In the genomic region with DNA sequence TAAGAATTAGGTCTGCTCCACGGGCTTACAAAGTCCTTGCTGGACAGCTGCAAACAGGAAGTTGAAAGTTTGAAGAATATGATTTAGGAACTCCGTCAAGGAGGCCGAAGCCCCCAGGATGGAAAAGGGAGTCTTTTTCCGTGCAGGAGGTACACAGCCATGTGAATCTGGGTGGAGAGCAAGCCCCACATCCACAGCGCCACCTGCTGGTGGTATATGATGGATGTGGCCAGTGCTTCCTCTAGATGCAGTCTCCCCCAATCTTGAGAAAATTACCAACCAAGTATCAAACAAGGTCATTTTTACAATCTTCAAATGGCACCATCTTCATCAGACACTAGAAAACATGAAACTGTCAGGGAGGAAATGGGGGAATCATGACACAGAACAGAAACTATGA, we compare ENCODE assay signal across 9 mouse cellular contexts. TPM values are rescaled to one million over a fixed set of nuclear protein-coding genes. Genes with fewer than 3 reads are reported as not detected.
DNase-seq lines count a peak whose midpoint lies in the region; ATAC-seq and TF ChIP-seq lines count a peak whose summit lies in the region.
"Had no signal": no experiment of that assay in that cellular context is flagged by ENCODE, and none has a peak within 500 bp of the region (broad histone marks: within the 10 kb centered on the region; RNA-seq: fewer than 3 reads in every experiment).

No protein-coding gene starts in this region.

- no peaks in the 10 kb centered on the region for H3K9me3 ChIP-seq in hindbrain, embryonic 10.5 days
- no peaks in the 10 kb centered on the region for H3K9me3 ChIP-seq in hindbrain, embryonic 12.5 days (replicated peaks)

- H3K36me3 ChIP-seq in hindbrain, embryonic 10.5 days, result peaks cover 89% of the 10 kb centered on the region
- peaks cover 69% of the 10 kb centered on the region for H3K36me3 ChIP-seq in hindbrain, embryonic 12.5 days

- no peaks in the 10 kb centered on the region for H3K27me3 ChIP-seq in hindbrain, embryonic 10.5 days (ENCODE audit: insufficient read depth, poor library complexity, severe bottlenecking)
- H3K27me3 ChIP-seq in hindbrain, embryonic 12.5 days, result no peaks in the 10 kb centered on the region

- TF ChIP-seq POLR2A in olfactory bulb, adult 2 months (IDR thresholded peaks at IDR 0.05; ENCODE audit: insufficient read depth, low read depth, low read length), result no peak

- no peak for ATAC-seq in hindbrain, embryonic 12.5 days (ENCODE audit: low FRiP score)

- H3K4me3 ChIP-seq in hindbrain, embryonic 10.5 days, result no peak overlapping the region
- H3K4me3 ChIP-seq in hindbrain, embryonic 12.5 days, result no peak overlapping the region
- no peak overlapping the region for H3K4me3 ChIP-seq in olfactory bulb, adult 2 months (ENCODE audit: insufficient read depth, low read depth, low read length)
- H3K4me3 ChIP-seq: erythroblast, embryonic 14.5 days had no signal

- H3K27ac ChIP-seq in hindbrain, embryonic 10.5 days, result no peak overlapping the region
- no peak overlapping the region for H3K27ac ChIP-seq in hindbrain, embryonic 12.5 days
- H3K27ac ChIP-seq in olfactory bulb, adult 2 months (ENCODE audit: insufficient read depth, low read depth, low read length), result no peak overlapping the region

- WGBS in hindbrain, embryonic 10.5 days, result 73% methylated on average over 5 of the region's 5 CpGs
- 68% methylated on average over 5 of the region's 5 CpGs for WGBS in hindbrain, embryonic 12.5 days
- WGBS in olfactory bulb, adult 2 months, result 38% methylated on average over 5 of the region's 5 CpGs

- peak; percentile 61; the same call in 1 of the 2 replicates for TF ChIP-seq CTCF in olfactory bulb, adult 2 months (IDR thresholded peaks at IDR 0.05; ENCODE audit: insufficient read depth, low read depth, low read length)

- H3K4me2 ChIP-seq in hindbrain, embryonic 12.5 days (replicated peaks), result no peak overlapping the region

- peaks cover 20% of the 10 kb centered on the region for H3K4me1 ChIP-seq in hindbrain, embryonic 10.5 days (replicated peaks)
- H3K4me1 ChIP-seq in hindbrain, embryonic 12.5 days, result peaks cover 21% of the 10 kb centered on the region
- H3K4me1 ChIP-seq in olfactory bulb, adult 2 months (ENCODE audit: control insufficient read depth, insufficient read depth, low read length), result peaks cover 5% of the 10 kb centered on the region

- DNase-seq in hindbrain, embryonic 10.5 days (ENCODE audit: low spot score), result peak; percentile 59
- DNase-seq in 3T3-L1 (ENCODE audit: low read depth, low spot score), result peak; percentile 81
- DNase-seq in ES-CJ7 (ENCODE audit: low read depth, low spot score), result peak; percentile 84
- DNase-seq in cerebellum, postnatal 14 days, result peak; percentile 90 to 91
- DNase-seq in kidney, postnatal 4 days, result peak; percentile 83 to 86
- DNase-seq in urinary bladder, postnatal 10 days (ENCODE audit: low spot score), result no peak

- H3K9ac ChIP-seq in hindbrain, embryonic 12.5 days, result no peak overlapping the region

RNA-seq across cellular contexts. Expression of a gene that starts 5.0 kb away (rescaled TPM):
- 222 and 292 TPM in 2 replicates for polyA plus RNA-seq in hindbrain, embryonic 10.5 days (2016; fragmentation: Nextera tagmentation; extraction: Ambion mirVana)
- polyA plus RNA-seq in hindbrain, embryonic 12.5 days (2016; fragmentation: Nextera tagmentation; extraction: Ambion mirVana), result 119 and 130 TPM in 2 replicates
- polyA plus RNA-seq in olfactory bulb, adult 2 months (2012; ENCODE audit: insufficient read depth, insufficient read length, low replicate concordance, missing spikeins), result not detected in 2 replicates

RNA-seq across cellular contexts. Expression of a gene that starts 8.5 kb away (rescaled TPM):
- polyA plus RNA-seq in hindbrain, embryonic 10.5 days (2016; fragmentation: Nextera tagmentation; extraction: Ambion mirVana), result 60.5 and 62.3 TPM in 2 replicates
- 67.3 and 76.0 TPM in 2 replicates for polyA plus RNA-seq in hindbrain, embryonic 12.5 days (2016; fragmentation: Nextera tagmentation; extraction: Ambion mirVana)
- not detected in 2 replicates for polyA plus RNA-seq in olfactory bulb, adult 2 months (2012; ENCODE audit: insufficient read depth, insufficient read length, low replicate concordance, missing spikeins)

RNA-seq across cellular contexts. Expression of a gene that starts 18.7 kb away (rescaled TPM):
- polyA plus RNA-seq in hindbrain, embryonic 10.5 days (2016; fragmentation: Nextera tagmentation; extraction: Ambion mirVana), result 81.1 and 182 TPM in 2 replicates
- 386 and 391 TPM in 2 replicates for polyA plus RNA-seq in hindbrain, embryonic 12.5 days (2016; fragmentation: Nextera tagmentation; extraction: Ambion mirVana)
- polyA plus RNA-seq in olfactory bulb, adult 2 months (2012; ENCODE audit: insufficient read depth, insufficient read length, low replicate concordance, missing spikeins), result 321 TPM in 1 of 2 replicates, not detected in the other

RNA-seq across cellular contexts. Expression of a gene that starts 51.8 kb away (rescaled TPM):
- 27.2 and 27.5 TPM in 2 replicates for polyA plus RNA-seq in hindbrain, embryonic 10.5 days (2016; fragmentation: Nextera tagmentation; extraction: Ambion mirVana)
- 32.1 and 36.1 TPM in 2 replicates for polyA plus RNA-seq in hindbrain, embryonic 12.5 days (2016; fragmentation: Nextera tagmentation; extraction: Ambion mirVana)
- polyA plus RNA-seq in olfactory bulb, adult 2 months (2012; ENCODE audit: insufficient read depth, insufficient read length, low replicate concordance, missing spikeins), result not detected in 2 replicates
